Comparison of ENCODE assay signal across 7 mouse cellular contexts in the genomic region with DNA sequence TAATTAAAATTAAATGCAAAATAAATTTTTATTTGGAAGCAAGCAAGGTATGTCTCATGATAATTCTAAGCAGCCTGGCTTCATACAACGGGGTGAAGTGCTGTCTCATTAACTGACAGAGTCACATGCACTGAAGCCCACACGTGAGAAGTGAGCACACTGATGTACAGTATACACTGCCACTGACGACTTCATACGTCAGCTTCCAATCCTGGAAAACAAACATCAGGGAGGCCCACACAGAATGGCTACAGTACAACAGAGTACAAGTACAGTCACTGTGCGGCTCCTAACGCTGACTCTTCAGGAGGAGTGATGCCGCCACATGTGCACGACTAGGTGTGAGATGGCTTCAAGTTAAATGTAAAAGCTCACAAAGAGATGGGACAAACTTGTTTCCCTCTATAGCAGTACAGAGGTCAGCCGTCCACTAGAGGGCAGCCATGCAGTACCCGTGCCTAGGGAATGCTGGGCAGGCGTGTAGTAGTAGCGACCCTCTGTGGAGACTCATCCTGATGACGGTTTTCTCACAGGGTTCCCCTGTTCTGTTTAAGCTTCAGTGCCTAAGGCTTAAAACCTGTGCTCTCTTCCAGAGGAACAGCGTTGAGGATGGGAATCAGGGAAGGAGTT. TPM values are rescaled to one million over a fixed set of nuclear protein-coding genes. Genes with fewer than 3 reads are reported as not detected.
A peak's percentile ranks its signal among the peaks of the same experiment; 100 is the strongest.
DNase-seq lines count a peak whose midpoint lies in the region; ATAC-seq and TF ChIP-seq lines count a peak whose summit lies in the region.

No protein-coding gene starts in this region.

- peaks cover 3% of the 10 kb centered on the region; the same call in 1 of the 2 replicates for H3K4me1 ChIP-seq in intestine, embryonic 15.5 days (replicated peaks)
- no peaks in the 10 kb centered on the region for H3K4me1 ChIP-seq in midbrain, embryonic 11.5 days (ENCODE audit: control insufficient read depth, insufficient read depth, low read length)
- H3K4me1 ChIP-seq in small intestine, adult 2 months (ENCODE audit: control insufficient read depth, insufficient read depth, insufficient read length, low read length), result no peaks in the 10 kb centered on the region

- TF ChIP-seq POLR2A in small intestine, adult 2 months (IDR thresholded peaks at IDR 0.05; ENCODE audit: low read depth, low read length), result no peak

- H3K4me3 ChIP-seq in intestine, embryonic 15.5 days (replicated peaks), result no peak overlapping the region
- no peak overlapping the region for H3K4me3 ChIP-seq in midbrain, embryonic 11.5 days (ENCODE audit: low read depth, low read length)
- no peak overlapping the region for H3K4me3 ChIP-seq in small intestine, adult 2 months (ENCODE audit: low read depth, low read length)

- DNase-seq in adrenal gland, adult 2 months, result peak; percentile 70
- peak; percentile 90 for DNase-seq in embryo, embryonic 11 days
- DNase-seq in gastrocnemius, postnatal 4 days (ENCODE audit: low spot score in 2 of 2), result peak; percentile 61 to 81
- DNase-seq in left cerebral cortex, postnatal 36 days (ENCODE audit: low spot score in 2 of 2), result peak; percentile 56 to 58
- DNase-seq in midbrain, embryonic 11.5 days (ENCODE audit: low spot score, missing footprints), result peak; percentile 96

- ATAC-seq in intestine, embryonic 15.5 days, result peak; percentile 91
- ATAC-seq in midbrain, embryonic 11.5 days (ENCODE audit: low FRiP score), result peak; percentile 94

- no peak overlapping the region for H3K9ac ChIP-seq in intestine, embryonic 15.5 days
- H3K9ac ChIP-seq in midbrain, embryonic 11.5 days (ENCODE audit: low read length), result no peak overlapping the region

- H3K27ac ChIP-seq in intestine, embryonic 15.5 days, result no peak overlapping the region
- H3K27ac ChIP-seq in midbrain, embryonic 11.5 days (ENCODE audit: low read depth, low read length), result no peak overlapping the region
- no peak overlapping the region for H3K27ac ChIP-seq in small intestine, adult 2 months (ENCODE audit: insufficient read depth, low read depth, low read length)

- no peaks in the 10 kb centered on the region for H3K27me3 ChIP-seq in intestine, embryonic 15.5 days (replicated peaks)
- H3K27me3 ChIP-seq in midbrain, embryonic 11.5 days (ENCODE audit: control insufficient read depth, insufficient read depth, low read length), result no peaks in the 10 kb centered on the region
- no peaks in the 10 kb centered on the region for H3K27me3 ChIP-seq in small intestine, adult 2 months (ENCODE audit: control insufficient read depth, insufficient read depth, low read length)

- WGBS in intestine, embryonic 15.5 days, result 29% methylated on average over 14 of the region's 14 CpGs
- 35% methylated on average over 14 of the region's 14 CpGs for WGBS in midbrain, embryonic 11.5 days
- WGBS in small intestine, adult 2 months, result 40% methylated on average over 14 of the region's 14 CpGs

- intact Hi-C loops in left cerebral cortex, postnatal 36 days (cut with DNase I), result no loop called here

- peaks cover 13% of the 10 kb centered on the region for H3K36me3 ChIP-seq in intestine, embryonic 15.5 days
- H3K36me3 ChIP-seq in midbrain, embryonic 11.5 days (ENCODE audit: control insufficient read depth, insufficient read depth, low read length), result peaks cover 5% of the 10 kb centered on the region; the same call in 1 of the 2 replicates
- peaks cover 22% of the 10 kb centered on the region for H3K36me3 ChIP-seq in small intestine, adult 2 months (ENCODE audit: control insufficient read depth, insufficient read depth, low read length)

- H3K9me3 ChIP-seq in intestine, embryonic 15.5 days, result no peaks in the 10 kb centered on the region
- H3K9me3 ChIP-seq in midbrain, embryonic 11.5 days (ENCODE audit: control insufficient read depth, low read length), result no peaks in the 10 kb centered on the region

- peak; percentile 92; the same call in 1 of the 2 replicates for TF ChIP-seq CTCF in small intestine, adult 2 months (IDR thresholded peaks at IDR 0.05; ENCODE audit: extremely low read depth, insufficient read length, insufficient replicate concordance, low read depth, low read length)

- H3K4me2 ChIP-seq in intestine, embryonic 15.5 days (replicated peaks), result no peak overlapping the region
- no peak overlapping the region for H3K4me2 ChIP-seq in midbrain, embryonic 11.5 days

RNA-seq across cellular contexts. Expression of a gene that starts 6.0 kb away (rescaled TPM):
- 1 to 10 TPM; 4.6 to 5.3 TPM for total RNA-seq in adrenal gland, adult 2 months (2021)
- 5.6 and 7.7 TPM in 2 replicates for polyA plus RNA-seq in adrenal gland, adult 2 months (2012; rRNA removed)
- 1 to 10 TPM; 6.9 to 9.6 TPM for total RNA-seq in gastrocnemius, postnatal 4 days (2021)
- 16.3 and 17.6 TPM in 2 replicates for polyA plus RNA-seq in intestine, embryonic 15.5 days (2015; fragmentation: Nextera tagmentation; extraction: Ambion mirVana)
- total RNA-seq in left cerebral cortex, postnatal 36 days (2021), result 10 to 100 TPM; 23.3 to 26.3 TPM
- polyA plus RNA-seq in midbrain, embryonic 11.5 days (2014; fragmentation: Nextera tagmentation; extraction: Ambion mirVana), result 38.0 and 39.2 TPM in 2 replicates
- 3.8 and 8.6 TPM in 2 replicates for polyA plus RNA-seq in small intestine, adult 2 months (2012; rRNA removed)

RNA-seq across cellular contexts. Expression of a gene that starts 34.2 kb away (rescaled TPM):
- 10 to 100 TPM; 36.2 to 54.9 TPM for total RNA-seq in adrenal gland, adult 2 months (2021)
- polyA plus RNA-seq in adrenal gland, adult 2 months (2012; rRNA removed), result 12.2 and 12.6 TPM in 2 replicates
- 10 to 100 TPM; 26.6 to 27.2 TPM for total RNA-seq in gastrocnemius, postnatal 4 days (2021)
- polyA plus RNA-seq in intestine, embryonic 15.5 days (2015; fragmentation: Nextera tagmentation; extraction: Ambion mirVana), result 64.1 and 68.7 TPM in 2 replicates
- 100 to 1,000 TPM in 1 of 2 experiments, 10 to 100 TPM in 1; 95.0 to 105 TPM for total RNA-seq in left cerebral cortex, postnatal 36 days (2021)
- polyA plus RNA-seq in midbrain, embryonic 11.5 days (2014; fragmentation: Nextera tagmentation; extraction: Ambion mirVana), result 77.0 and 82.5 TPM in 2 replicates
- polyA plus RNA-seq in small intestine, adult 2 months (2012; rRNA removed), result 7.3 and 11.8 TPM in 2 replicates

RNA-seq across cellular contexts. Expression of a gene that starts 34.5 kb away (rescaled TPM):
- total RNA-seq in adrenal gland, adult 2 months (2021), result 10 to 100 TPM; 39.5 to 49.2 TPM
- 33.1 and 37.0 TPM in 2 replicates for polyA plus RNA-seq in adrenal gland, adult 2 months (2012; rRNA removed)
- total RNA-seq in gastrocnemius, postnatal 4 days (2021), result 10 to 100 TPM; 80.4 to 82.9 TPM
- polyA plus RNA-seq in intestine, embryonic 15.5 days (2015; fragmentation: Nextera tagmentation; extraction: Ambion mirVana), result 16.2 and 16.4 TPM in 2 replicates
- total RNA-seq in left cerebral cortex, postnatal 36 days (2021), result 100 to 1,000 TPM; 126 to 146 TPM
- polyA plus RNA-seq in midbrain, embryonic 11.5 days (2014; fragmentation: Nextera tagmentation; extraction: Ambion mirVana), result 54.8 and 57.6 TPM in 2 replicates
- polyA plus RNA-seq in small intestine, adult 2 months (2012; rRNA removed), result 6.8 and 15.6 TPM in 2 replicates

RNA-seq across cellular contexts. Expression of a gene that starts 47.3 kb away (rescaled TPM):
- 100 to 1,000 TPM; 190 to 239 TPM for total RNA-seq in adrenal gland, adult 2 months (2021)
- 104 and 109 TPM in 2 replicates for polyA plus RNA-seq in adrenal gland, adult 2 months (2012; rRNA removed)
- total RNA-seq in gastrocnemius, postnatal 4 days (2021), result 100 to 1,000 TPM; 169 to 203 TPM
- 100 and 101 TPM in 2 replicates for polyA plus RNA-seq in intestine, embryonic 15.5 days (2015; fragmentation: Nextera tagmentation; extraction: Ambion mirVana)
- 100 to 1,000 TPM; 177 to 236 TPM for total RNA-seq in left cerebral cortex, postnatal 36 days (2021)
- 144 and 148 TPM in 2 replicates for polyA plus RNA-seq in midbrain, embryonic 11.5 days (2014; fragmentation: Nextera tagmentation; extraction: Ambion mirVana)
- 41.6 and 67.5 TPM in 2 replicates for polyA plus RNA-seq in small intestine, adult 2 months (2012; rRNA removed)

RNA-seq across cellular contexts. Expression of a gene that starts 47.8 kb away (rescaled TPM):
- 100 to 1,000 TPM; 112 to 114 TPM for total RNA-seq in adrenal gland, adult 2 months (2021)
- 15.8 and 22.5 TPM in 2 replicates for polyA plus RNA-seq in adrenal gland, adult 2 months (2012; rRNA removed)
- 10 to 100 TPM; 73.3 to 83.7 TPM for total RNA-seq in gastrocnemius, postnatal 4 days (2021)
- 107 and 110 TPM in 2 replicates for polyA plus RNA-seq in intestine, embryonic 15.5 days (2015; fragmentation: Nextera tagmentation; extraction: Ambion mirVana)
- 10 to 100 TPM; 50.0 to 50.8 TPM for total RNA-seq in left cerebral cortex, postnatal 36 days (2021)
- polyA plus RNA-seq in midbrain, embryonic 11.5 days (2014; fragmentation: Nextera tagmentation; extraction: Ambion mirVana), result 107 and 111 TPM in 2 replicates
- polyA plus RNA-seq in small intestine, adult 2 months (2012; rRNA removed), result 10.9 and 22.3 TPM in 2 replicates
